Mouse (Mus musculus) liver, embryonic 14.5 days (tissue): ENCODE data around the gene Smg5.

Experiments
- CTCF ChIP-seq: IDR thresholded peaks from 2 replicates; pipeline ENCODE4 v1.5.1; 2016; ENCODE audit warnings: antibody characterized with exemption, low read depth, control low read depth
- EP300 ChIP-seq: IDR thresholded peaks from 2 replicates; pipeline ENCODE4 v1.6.1; 2016; ENCODE audit warnings: antibody characterized with exemption, low read depth

- no peak for TF ChIP-seq CTCF
- TF ChIP-seq EP300, result no peak
Observed at GRCm38 (mm10) chr3:88364337-88364736, 28.3 kb downstream of the Smg5 start, which contains the start of gene Paqr6.
